Mouse (Mus musculus) frontal cortex, adult 2 months (tissue): ENCODE results near the gene Rpl7a. TPM values are rescaled to one million over a fixed set of nuclear protein-coding genes. Genes with fewer than 3 reads are reported as not detected.
"Not testable (repeated sequence)": the region's sequence is repeated elsewhere in the genome, so short reads cannot be mapped to it uniquely, and the experiment has no call there.

Source experiments
- DNase-seq, 2 experiments: peaks; one replicate each; pipeline ENCODE4 v3.0.0; 2022; ENCODE audit warnings: low spot score in 1 of 2; ENCODE audit errors: extremely low spot score in 1 of 2
- polyA plus RNA-seq: library from polyadenylated mRNA; depleted of rRNA; stranded (reverse); fragments of >200 nt; gene quantifications from 2 replicates; pipeline ENCODE4 v1.2.3, GENCODE M21; 2012; rRNA removed

Gene Rpl7a
- polyA plus RNA-seq: 705 and 741 TPM in 2 replicates

GRCm38 (mm10) chr2:26910124-26910993 is at the start of gene Rpl7a, which contains the start of gene Med22:
Gene Rpl7a, plus strand, starts transcription at chr2:26910764.
Gene Med22, minus strand, starts transcription at chr2:26910677.
- peak; percentile 99 to 100 for DNase-seq

DNA sequence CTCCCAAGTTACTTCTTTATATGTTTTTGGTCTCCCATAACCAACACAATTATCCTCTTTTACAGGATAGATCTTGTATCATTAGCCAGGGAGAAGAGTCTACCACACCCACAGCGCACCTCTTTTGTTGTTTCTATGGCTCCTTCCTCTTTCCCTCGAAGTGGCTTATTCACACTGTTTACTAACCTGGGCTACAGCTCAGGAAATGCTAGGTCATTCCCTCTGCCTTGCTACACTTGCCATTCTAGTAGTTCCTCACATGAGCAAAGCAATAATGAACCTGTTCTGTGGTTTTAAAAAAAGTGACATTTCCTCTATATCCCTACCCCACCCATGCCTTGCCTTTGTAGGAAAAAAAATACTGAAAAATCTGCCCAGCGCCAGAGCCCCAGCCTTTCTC is 47.7 kb upstream of the Rpl7a start:
- DNase-seq: no peak

DNA sequence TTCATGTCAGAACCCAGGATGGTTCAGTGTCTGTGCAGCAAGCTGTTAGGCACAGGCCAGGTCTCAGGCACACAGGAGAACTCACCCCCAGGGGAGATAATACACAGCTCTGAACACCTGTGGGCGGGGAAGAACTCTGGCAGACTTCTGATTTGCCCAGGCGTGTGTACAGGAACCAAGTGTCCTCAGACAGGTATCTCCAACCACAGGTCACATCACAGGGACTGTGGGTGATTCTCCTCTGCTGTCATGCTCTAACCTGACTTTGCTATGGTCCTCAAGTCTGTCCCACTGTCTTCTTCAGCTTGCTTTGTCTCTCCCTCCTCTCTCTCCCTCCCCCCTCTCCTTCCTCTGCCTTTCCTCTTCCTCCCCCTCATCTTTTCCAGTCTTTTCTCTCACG is 45.7 kb upstream of the Rpl7a start, which contains the start of gene Abo:
Abo (minus strand) TSS at position 101 of the 400 bp plus-strand sequence.
- no peak for DNase-seq

- no peak for DNase-seq
Measured at GRCm38 (mm10) chr2:26870666-26871065, 39.9 kb upstream of the Rpl7a start.

GRCm38 (mm10) chr2:26878571-26878970 is 32.0 kb upstream of the Rpl7a start:
- no peak for DNase-seq

DNA sequence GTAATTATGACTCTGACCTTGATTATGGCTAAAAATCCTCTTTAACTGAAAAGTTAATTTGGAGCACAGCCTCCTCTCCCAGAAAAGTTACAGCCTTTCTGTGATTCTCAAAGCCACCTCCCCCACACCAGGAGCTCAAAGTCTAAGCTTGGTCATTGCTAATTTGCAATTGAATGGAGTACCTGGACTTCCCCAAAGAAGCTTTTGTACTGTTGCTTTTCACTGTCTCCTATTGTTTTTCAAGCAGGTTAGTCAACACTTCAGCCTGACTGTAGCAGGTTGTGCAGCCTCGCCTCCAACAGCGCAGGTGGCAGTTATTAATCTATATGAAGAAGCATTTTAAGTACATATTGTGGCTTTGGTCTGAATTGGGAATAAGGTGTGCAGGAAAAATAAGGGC is 25.0 kb upstream of the Rpl7a start:
- not testable (repeated sequence) for DNase-seq

DNA sequence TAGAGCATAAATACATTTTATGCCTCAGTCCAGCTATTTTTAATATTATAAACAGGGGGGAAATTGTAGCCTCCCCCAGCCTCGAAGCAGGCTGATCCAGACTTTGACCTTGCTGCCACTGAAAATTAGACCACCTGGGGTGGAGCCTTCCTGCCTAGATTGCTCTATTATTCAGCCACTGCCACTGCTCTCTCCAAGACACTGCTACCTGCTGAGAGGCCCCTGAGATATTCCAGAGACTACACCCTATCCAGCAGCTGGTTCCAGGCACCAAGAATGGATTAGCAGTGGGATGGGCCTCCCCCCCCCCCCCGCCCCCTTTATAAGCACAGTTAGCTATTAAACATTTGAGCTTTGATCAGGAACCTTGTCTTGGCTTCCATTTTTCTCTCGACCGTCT is 24.4 kb upstream of the Rpl7a start:
- DNase-seq: not testable (repeated sequence)

GRCm38 (mm10) chr2:26895898-26896297 is 14.7 kb upstream of the Rpl7a start:
- no peak for DNase-seq

DNA sequence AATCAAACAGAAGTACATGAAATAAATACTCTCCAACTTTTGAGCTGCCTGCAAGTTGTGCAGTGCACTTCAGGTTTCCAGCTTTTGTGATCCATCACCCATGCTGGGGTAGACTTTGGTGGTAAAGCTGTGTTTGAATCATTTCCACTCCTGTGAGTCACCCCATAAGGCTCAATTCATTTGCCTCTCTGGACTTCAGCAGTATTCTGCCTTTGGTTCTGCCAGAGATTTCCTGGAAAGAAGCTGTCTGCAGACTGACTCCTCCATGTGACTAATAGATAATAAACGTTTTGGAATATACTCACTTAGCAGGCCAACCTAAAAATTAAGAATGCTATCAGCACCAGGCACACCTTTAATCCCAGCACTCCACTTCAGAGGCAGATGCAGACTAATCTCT is 9.8 kb upstream of the Rpl7a start:
- no peak for DNase-seq

DNA sequence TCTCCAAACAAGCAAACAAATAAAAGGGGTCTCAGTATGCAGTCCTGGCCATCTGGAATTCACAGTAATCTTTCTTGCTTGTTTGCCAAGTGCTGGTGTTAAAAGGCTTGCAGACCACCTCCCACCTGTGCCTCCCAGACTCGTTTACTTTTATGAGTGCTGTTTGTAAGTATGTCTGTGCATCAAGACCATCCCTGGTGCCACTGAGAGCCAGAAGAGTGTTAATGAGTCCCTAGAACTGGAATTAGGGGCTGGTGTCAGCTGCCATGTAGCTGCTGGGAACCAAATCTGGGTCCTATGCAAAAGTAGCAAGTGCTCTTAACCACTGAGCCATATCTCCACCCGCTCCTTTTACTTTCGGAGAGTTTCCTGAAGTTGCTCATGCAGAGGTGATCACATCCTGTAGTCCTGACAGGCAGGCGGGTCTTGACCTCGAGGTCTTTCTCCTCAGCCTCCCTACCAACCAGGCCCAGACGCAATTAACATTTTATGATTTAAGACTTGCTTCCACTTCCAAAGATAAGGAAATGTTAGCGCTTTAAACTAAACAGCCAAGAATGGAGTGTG is 8.6 kb upstream of the Rpl7a start:
- no peak for DNase-seq

GRCm38 (mm10) chr2:26902467-26903220 is 7.9 kb upstream of the Rpl7a start, which contains the start of gene Surf6:
Gene Surf6, minus strand, starts transcription at chr2:26902879.
- peak; percentile 95 to 98 for DNase-seq

DNA sequence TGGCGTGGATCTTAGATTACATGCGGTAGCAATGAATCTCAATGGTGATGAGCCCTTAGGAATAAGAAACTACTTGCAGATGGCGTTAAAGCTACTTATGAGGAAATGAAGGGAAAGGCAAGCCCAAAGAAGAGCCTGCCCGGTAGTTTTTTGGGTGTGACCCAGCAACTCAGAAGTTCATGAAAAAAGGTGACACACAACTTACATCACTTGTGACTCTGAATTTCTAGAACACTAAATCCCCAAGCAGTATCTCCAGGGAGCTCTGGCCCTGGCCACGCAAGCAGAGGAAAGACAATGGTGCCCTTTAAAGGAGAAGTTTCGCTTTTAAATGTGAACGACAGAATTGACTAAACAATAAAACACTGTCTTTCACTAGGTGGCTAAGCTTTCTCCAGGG is 7.3 kb upstream of the Rpl7a start:
- no peak for DNase-seq

GRCm38 (mm10) chr2:26905936-26906335 is 4.6 kb upstream of the Rpl7a start:
- no peak for DNase-seq

- no peak for DNase-seq
Measured at GRCm38 (mm10) chr2:26906431-26906830, 4.1 kb upstream of the Rpl7a start.

DNA sequence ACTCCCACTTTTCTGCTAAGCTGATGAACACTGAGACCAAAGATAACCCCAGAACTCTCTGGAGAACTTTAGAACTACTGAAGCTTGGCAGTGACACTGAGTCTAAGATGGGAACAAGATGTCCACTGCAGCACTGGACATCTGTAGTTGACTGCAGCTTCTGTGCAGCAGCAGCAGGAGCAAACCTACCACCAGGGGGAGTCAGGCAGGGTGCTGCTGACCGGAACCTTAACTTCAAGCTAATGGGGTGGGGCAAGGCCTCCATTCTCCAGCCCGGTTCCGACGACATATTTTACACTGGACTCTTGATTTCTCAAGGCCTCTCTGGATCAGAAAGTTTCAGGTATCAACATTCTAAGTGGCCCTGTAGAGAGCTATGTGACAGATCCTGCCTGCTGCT is 3.5 kb upstream of the Rpl7a start:
- no peak for DNase-seq

GRCm38 (mm10) chr2:26908710-26909386 is 1.7 kb upstream of the Rpl7a start:
- DNase-seq: no peak

DNA sequence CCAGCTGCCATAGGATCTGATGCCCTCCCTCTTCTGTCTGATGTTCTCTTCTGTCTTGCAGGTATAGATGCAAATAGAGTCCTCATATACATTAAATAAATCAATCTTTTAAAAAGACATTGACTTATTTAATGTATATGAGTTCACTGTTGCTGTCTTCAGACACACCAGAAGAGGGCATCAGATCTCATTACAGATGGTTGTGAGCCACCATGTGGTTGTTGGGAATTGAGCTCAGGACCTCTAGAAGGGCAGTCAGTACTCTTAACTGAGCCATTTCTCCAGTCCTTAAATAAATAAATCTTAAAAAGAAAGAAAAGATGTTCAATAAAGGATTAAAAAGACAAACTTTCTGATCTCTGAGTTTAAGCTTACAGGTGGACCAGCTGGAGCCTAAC is 1.2 kb upstream of the Rpl7a start:
- no peak for DNase-seq

- DNase-seq: peak in 1 of 2 experiments; percentile 54
Measured at GRCm38 (mm10) chr2:26910994-26911765, 616 bp downstream of the Rpl7a start.

DNA sequence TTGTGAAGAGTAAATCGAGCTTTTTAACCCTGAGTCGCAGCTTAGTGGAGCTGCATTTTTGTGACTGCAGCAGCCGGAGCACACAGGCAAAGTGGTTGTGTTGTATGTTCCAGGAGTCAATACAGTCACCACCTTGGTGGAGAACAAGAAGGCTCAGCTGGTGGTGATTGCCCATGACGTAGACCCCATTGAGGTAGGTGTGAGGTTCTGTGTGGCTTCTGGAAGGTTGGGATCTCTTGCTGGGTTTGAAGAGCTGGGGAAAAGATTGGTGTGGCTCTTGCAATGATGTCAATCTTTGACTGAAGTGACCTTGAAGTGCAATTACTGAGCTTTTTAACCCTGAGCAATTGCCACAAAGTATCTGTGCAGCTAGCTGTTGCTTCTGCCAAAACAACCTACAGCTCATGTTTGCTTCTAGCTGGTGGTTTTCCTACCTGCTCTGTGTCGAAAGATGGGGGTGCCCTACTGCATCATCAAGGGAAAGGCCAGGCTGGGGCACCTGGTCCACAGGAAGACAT is 1.7 kb downstream of the Rpl7a start:
- no peak for DNase-seq
